Mouse (Mus musculus) thymus, adult 2 months (tissue): ENCODE measurements around the gene Sirt7.

Experiments
- CTCF ChIP-seq: fragments of 200-500 bp; IDR thresholded peaks from 2 replicates; pipeline ENCODE4 v1.5.1; 2012; ENCODE audit warnings: mild to moderate bottlenecking, control low read depth, low read length, moderate library complexity, borderline replicate concordance; ENCODE audit not compliant: control insufficient read depth, poor library complexity, insufficient read depth; ENCODE audit errors: extremely low read depth
- POLR2A ChIP-seq: fragments of 200-500 bp; IDR thresholded peaks from 2 replicates; pipeline ENCODE4 v1.6.1; 2012; ENCODE audit warnings: mild to moderate bottlenecking, low read length, control low read depth, moderate library complexity; ENCODE audit not compliant: control insufficient read depth, poor library complexity, insufficient read depth; ENCODE audit errors: extremely low read depth

GRCm38 (mm10) chr11:120577211-120578023 lies 47.6 kb downstream of the Sirt7 start:
- TF ChIP-seq CTCF = peak; percentile 17; the same call in 1 of the 2 replicates
- no peak for TF ChIP-seq POLR2A
